Mouse (Mus musculus): ENCODE results near the gene Tdrkh. TPM values are rescaled to one million over a fixed set of nuclear protein-coding genes. Genes with fewer than 3 reads are reported as not detected.

The Tdrkh gene
- total and polyA plus RNA-seq, 2 experiments from 2014 or later: 12.0 to 39.5 TPM

- TF ChIP-seq CTCF (IDR thresholded peaks at IDR 0.05): no peak
- DNase-seq (ENCODE audit: low spot score) (no peak), ATAC-seq (ENCODE audit: low FRiP score) (no peak)
- no peak overlapping the region for H3K4me2 ChIP-seq (ENCODE audit: low read depth, low read length, poor library complexity, severe bottlenecking)
- H3K27ac ChIP-seq (ENCODE audit: low read depth, low read length): no peak overlapping the region
- no peaks in the 10 kb centered on the region for H3K4me1 ChIP-seq (ENCODE audit: insufficient read depth, low read length)
- 81% methylated on average over 5 of the region's 5 CpGs for WGBS
- H3K9ac ChIP-seq (replicated peaks; ENCODE audit: low read length, poor library complexity, severe bottlenecking): no peak overlapping the region
- no peaks in the 10 kb centered on the region for H3K27me3 ChIP-seq (ENCODE audit: insufficient read depth, low read length)
- no peak overlapping the region for H3K4me3 ChIP-seq (ENCODE audit: low read depth, low read length)
- H3K36me3 ChIP-seq (ENCODE audit: insufficient read depth, low read length): no peaks in the 10 kb centered on the region
- no peaks in the 10 kb centered on the region for H3K9me3 ChIP-seq (ENCODE audit: low read length)
Measured at GRCm38 (mm10) chr3:94382308-94382707, 30.8 kb upstream of the Tdrkh start.

GRCm38 (mm10) chr3:94383476-94383875 lies 29.6 kb upstream of the Tdrkh start:
- Histone ChIP-seq H3K36me3 (ENCODE audit: insufficient read depth, low read length) (no peaks in the 10 kb centered on the region), H3K27me3 (ENCODE audit: insufficient read depth, low read length) (no peaks in the 10 kb centered on the region), H3K4me1 (ENCODE audit: insufficient read depth, low read length) (no peaks in the 10 kb centered on the region), H3K4me2 (ENCODE audit: low read depth, low read length, poor library complexity, severe bottlenecking) (no peak overlapping the region), H3K4me3 (ENCODE audit: low read depth, low read length) (no peak overlapping the region), H3K27ac (ENCODE audit: low read depth, low read length) (no peak overlapping the region), H3K9ac (replicated peaks; ENCODE audit: low read length, poor library complexity, severe bottlenecking) (no peak overlapping the region), H3K9me3 (ENCODE audit: low read length) (no peaks in the 10 kb centered on the region)
- DNase-seq (ENCODE audit: low spot score): no peak
- 60% methylated on average over 3 of the region's 3 CpGs for WGBS
- no peak for TF ChIP-seq CTCF (IDR thresholded peaks at IDR 0.05)
- ATAC-seq (ENCODE audit: low FRiP score): no peak

- Histone ChIP-seq H3K4me3 (ENCODE audit: low read depth, low read length) (no peak overlapping the region), H3K4me2 (ENCODE audit: low read depth, low read length, poor library complexity, severe bottlenecking) (no peak overlapping the region), H3K9ac (replicated peaks; ENCODE audit: low read length, poor library complexity, severe bottlenecking) (no peak overlapping the region), H3K27ac (ENCODE audit: low read depth, low read length) (no peak overlapping the region), H3K9me3 (ENCODE audit: low read length) (no peaks in the 10 kb centered on the region), H3K4me1 (ENCODE audit: insufficient read depth, low read length) (no peaks in the 10 kb centered on the region), H3K27me3 (ENCODE audit: insufficient read depth, low read length) (no peaks in the 10 kb centered on the region), H3K36me3 (ENCODE audit: insufficient read depth, low read length) (no peaks in the 10 kb centered on the region)
- WGBS: 69% methylated on average over 4 of the region's 4 CpGs
- no peak for DNase-seq (ENCODE audit: low spot score)
- no peak for TF ChIP-seq CTCF (IDR thresholded peaks at IDR 0.05)
- ATAC-seq (ENCODE audit: low FRiP score): no peak
Measured at GRCm38 (mm10) chr3:94386671-94387070, 26.4 kb upstream of the Tdrkh start.

- Histone ChIP-seq H3K27me3 (ENCODE audit: insufficient read depth, low read length) (no peaks in the 10 kb centered on the region), H3K9me3 (ENCODE audit: low read length) (no peaks in the 10 kb centered on the region), H3K4me2 (ENCODE audit: low read depth, low read length, poor library complexity, severe bottlenecking) (no peak overlapping the region), H3K4me3 (ENCODE audit: low read depth, low read length) (no peak overlapping the region), H3K9ac (replicated peaks; ENCODE audit: low read length, poor library complexity, severe bottlenecking) (no peak overlapping the region), H3K27ac (ENCODE audit: low read depth, low read length) (no peak overlapping the region), H3K4me1 (ENCODE audit: insufficient read depth, low read length) (no peaks in the 10 kb centered on the region), H3K36me3 (ENCODE audit: insufficient read depth, low read length) (no peaks in the 10 kb centered on the region)
- ATAC-seq (ENCODE audit: low FRiP score) (no peak), DNase-seq (ENCODE audit: low spot score) (no peak)
- TF ChIP-seq CTCF (IDR thresholded peaks at IDR 0.05): no peak
- 94% methylated on average over 10 of the region's 10 CpGs for WGBS
Measured at GRCm38 (mm10) chr3:94387391-94387790, 25.7 kb upstream of the Tdrkh start.

GRCm38 (mm10) chr3:94388047-94388446 lies 25.0 kb upstream of the Tdrkh start:
- Histone ChIP-seq H3K4me3 (ENCODE audit: low read depth, low read length) (no peak overlapping the region), H3K9me3 (ENCODE audit: low read length) (no peaks in the 10 kb centered on the region), H3K27me3 (ENCODE audit: insufficient read depth, low read length) (no peaks in the 10 kb centered on the region), H3K9ac (replicated peaks; ENCODE audit: low read length, poor library complexity, severe bottlenecking) (no peak overlapping the region), H3K27ac (ENCODE audit: low read depth, low read length) (no peak overlapping the region), H3K36me3 (ENCODE audit: insufficient read depth, low read length) (no peaks in the 10 kb centered on the region), H3K4me1 (ENCODE audit: insufficient read depth, low read length) (no peaks in the 10 kb centered on the region), H3K4me2 (ENCODE audit: low read depth, low read length, poor library complexity, severe bottlenecking) (no peak overlapping the region)
- DNase-seq (ENCODE audit: low spot score): no peak
- ATAC-seq (ENCODE audit: low FRiP score): no peak
- no peak for TF ChIP-seq CTCF (IDR thresholded peaks at IDR 0.05)
- 84% methylated on average over 5 of the region's 5 CpGs for WGBS

GRCm38 (mm10) chr3:94389420-94389819 lies 23.7 kb upstream of the Tdrkh start:
- Histone ChIP-seq H3K4me1 (ENCODE audit: insufficient read depth, low read length) (no peaks in the 10 kb centered on the region), H3K9ac (replicated peaks; ENCODE audit: low read length, poor library complexity, severe bottlenecking) (no peak overlapping the region), H3K4me2 (ENCODE audit: low read depth, low read length, poor library complexity, severe bottlenecking) (no peak overlapping the region), H3K9me3 (ENCODE audit: low read length) (no peaks in the 10 kb centered on the region), H3K27me3 (ENCODE audit: insufficient read depth, low read length) (no peaks in the 10 kb centered on the region), H3K4me3 (ENCODE audit: low read depth, low read length) (no peak overlapping the region), H3K36me3 (ENCODE audit: insufficient read depth, low read length) (no peaks in the 10 kb centered on the region), H3K27ac (ENCODE audit: low read depth, low read length) (no peak overlapping the region)
- TF ChIP-seq CTCF (IDR thresholded peaks at IDR 0.05): no peak
- ATAC-seq (ENCODE audit: low FRiP score) (no peak), DNase-seq (ENCODE audit: low spot score) (no peak)
- WGBS: 97% methylated on average over 16 of the region's 16 CpGs

Data from midbrain, postnatal 0 days (tissue).